Mouse (Mus musculus) forelimb bud, embryonic 11.5 days (tissue): Measurements from ENCODE around the gene Morc2b.
"Not testable (repeated sequence)": the region's sequence is repeated elsewhere in the genome, so short reads cannot be mapped to it uniquely, and the experiment has no call there.

ENCODE experiments used
- DNase-seq: peaks from one replicate; pipeline ENCODE4 v3.0.0-alpha.2; 2012; ENCODE audit warnings: low read depth, low spot score

The Morc2b gene

DNA sequence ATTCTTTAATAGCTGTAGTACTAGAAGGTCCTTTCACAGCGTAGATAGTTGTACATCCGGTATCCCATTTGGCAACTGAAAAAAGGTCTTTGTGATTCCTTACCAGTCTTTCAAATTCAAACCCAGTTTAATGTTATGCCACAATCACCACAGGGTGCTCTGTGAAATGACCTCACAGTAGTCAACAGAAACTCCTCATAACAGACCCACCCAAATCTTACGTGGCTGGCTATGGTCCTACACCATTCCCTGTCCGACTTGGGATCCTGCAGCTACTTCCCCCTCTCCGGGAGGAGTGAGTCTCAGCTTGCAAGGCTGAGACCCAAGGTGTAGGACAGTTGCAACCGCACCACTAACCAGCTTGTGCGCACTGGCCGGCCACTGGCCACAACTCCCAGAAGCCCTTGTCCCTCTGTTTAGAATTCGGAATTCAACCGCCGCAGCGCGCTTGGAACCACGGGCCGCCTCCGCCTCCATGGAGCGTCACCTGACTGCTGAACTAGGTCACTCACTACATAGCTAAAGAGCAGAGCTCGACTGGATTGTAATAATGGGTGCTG lies at the start of gene Morc2b:
Morc2b (minus strand) TSS at position 423 of the 560 bp plus-strand sequence.
- DNase-seq, result no peak

- not testable (repeated sequence) for DNase-seq
Measured at GRCm38 (mm10) chr17:33168147-33168546, 28.7 kb upstream of the Morc2b start, which contains the start of gene Olfr55. Gene Olfr55, plus strand, starts transcription at chr17:33168447.

- DNase-seq, result no peak
Measured at GRCm38 (mm10) chr17:33126257-33126656, 13.2 kb downstream of the Morc2b start.

DNA sequence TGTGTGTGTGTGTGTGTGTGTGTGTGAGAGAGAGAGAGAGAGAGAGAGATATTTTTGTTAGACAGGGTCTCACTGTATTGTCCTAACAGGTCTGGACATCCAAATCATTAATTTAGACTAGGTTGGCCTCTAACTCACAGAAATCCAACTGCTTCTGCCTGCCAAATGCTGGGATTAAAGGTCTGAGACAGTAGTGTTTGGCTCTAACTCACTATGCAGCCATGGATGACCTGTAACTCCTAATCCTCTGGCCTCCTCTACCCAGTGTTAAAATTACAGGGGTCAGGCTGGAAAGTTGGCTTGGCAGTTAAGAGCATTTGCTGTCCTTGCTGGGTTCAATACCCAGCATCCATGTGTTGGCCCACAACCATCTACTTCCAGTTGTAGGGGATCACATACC lies 14.9 kb downstream of the Morc2b start:
- no peak for DNase-seq

DNA sequence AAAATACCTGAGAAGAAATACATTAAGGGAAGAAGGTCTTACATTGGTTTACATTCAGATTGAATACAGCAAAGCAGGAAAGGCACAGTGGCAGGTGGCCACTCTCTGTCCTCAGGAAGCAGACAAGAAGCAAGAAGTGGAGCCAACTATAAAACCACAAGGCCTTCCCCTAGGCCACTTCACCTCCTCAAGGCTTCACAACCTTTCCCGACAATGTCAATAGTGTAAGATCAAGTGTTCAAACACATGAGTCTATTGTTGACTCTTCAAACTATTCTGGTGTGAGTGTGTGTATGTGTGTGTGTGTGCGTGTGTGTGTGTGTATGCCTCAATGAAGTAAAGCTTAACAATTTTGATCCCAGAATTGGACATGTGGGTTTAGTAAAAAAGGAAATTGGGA lies 42.1 kb downstream of the Morc2b start:
- no peak for DNase-seq

- DNase-seq, result peak; percentile 52
Measured at GRCm38 (mm10) chr17:33092391-33093193, 46.9 kb downstream of the Morc2b start.

DNA sequence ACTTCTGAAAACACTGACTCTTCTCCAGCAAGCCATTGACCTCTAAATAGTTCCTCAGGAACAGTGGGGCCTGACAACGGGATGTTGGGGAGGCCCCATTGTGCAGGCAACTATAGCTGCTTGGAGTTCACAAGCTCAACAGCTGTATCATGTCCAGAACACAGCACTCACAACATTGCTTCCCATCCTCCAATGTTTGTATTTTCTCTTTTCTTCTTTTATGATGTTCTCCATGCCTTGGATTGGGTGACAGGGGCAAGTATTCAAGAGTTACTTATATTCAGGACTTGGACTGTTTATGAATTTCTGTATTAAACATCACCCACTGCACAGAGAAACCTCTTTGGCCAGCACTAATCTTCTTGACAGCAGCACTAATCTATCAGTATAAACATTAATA lies 47.9 kb downstream of the Morc2b start:
- no peak for DNase-seq

GRCm38 (mm10) chr17:33089220-33089949 lies 50.1 kb downstream of the Morc2b start, which contains the start of gene Zfp563:
Gene Zfp563, plus strand, starts transcription at chr17:33089310.
- peak; percentile 92 for DNase-seq

DNA sequence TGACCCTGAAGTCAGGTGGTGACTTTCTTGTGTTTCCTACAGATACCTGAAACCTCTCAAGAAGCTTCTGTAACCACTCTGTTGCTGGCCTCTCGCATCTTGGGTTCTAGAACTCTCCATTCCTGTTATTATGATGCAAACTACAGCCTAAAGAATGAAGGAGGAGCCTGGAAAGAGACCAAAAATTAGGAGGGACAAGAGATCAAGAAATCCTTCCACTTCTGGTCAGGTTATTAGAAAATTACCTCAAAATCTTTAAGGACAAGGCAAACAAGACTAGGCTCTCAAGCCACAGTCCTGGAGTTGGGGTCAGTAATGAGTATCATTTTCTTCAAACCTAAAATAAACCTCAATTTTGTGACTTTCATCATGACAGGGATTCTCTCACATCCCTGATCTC lies 71.5 kb downstream of the Morc2b start, which contains the start of gene 4921501E09Rik:
4921501E09Rik (minus strand) TSS at position 101 of the 400 bp plus-strand sequence.
- DNase-seq, result no peak
